Mouse (Mus musculus): ENCODE results near the gene Pip5k1a. TPM values are rescaled to one million over a fixed set of nuclear protein-coding genes. Genes with fewer than 3 reads are reported as not detected.
"Not testable (repeated sequence)": the region's sequence is repeated elsewhere in the genome, so short reads cannot be mapped to it uniquely, and the experiment has no call there.

The Pip5k1a gene
- polyA plus RNA-seq, 1 experiment from 2014 or later: 12.2 TPM

DNA sequence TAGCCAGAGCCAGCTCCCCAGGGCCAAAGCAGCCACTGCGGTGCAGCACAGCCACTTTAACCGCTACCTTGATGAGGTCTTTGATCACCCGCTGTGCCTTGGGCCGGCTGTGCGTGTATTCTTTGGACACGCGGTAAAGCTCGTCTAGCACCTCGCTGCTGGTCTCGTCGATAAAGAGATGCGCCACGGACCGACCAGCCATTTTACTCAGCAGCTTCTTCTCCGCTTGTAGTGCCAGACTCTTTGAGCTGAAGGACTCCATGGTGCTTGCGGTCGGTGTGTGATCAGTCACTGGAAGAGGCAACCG, 33.5 kb upstream of the Pip5k1a start:
- no peak for ATAC-seq (ENCODE audit: insufficient read depth)
- no peaks in the 10 kb centered on the region for H3K9me3 ChIP-seq (ENCODE audit: low read depth, low read length)
- no peaks in the 10 kb centered on the region for H3K4me1 ChIP-seq (ENCODE audit: insufficient read depth)
- 51% methylated on average over 18 of the region's 18 CpGs for WGBS
- H3K36me3 ChIP-seq (ENCODE audit: insufficient read depth): peaks cover 10% of the 10 kb centered on the region; the same call in 1 of the 2 replicates
- no peaks in the 10 kb centered on the region for H3K27me3 ChIP-seq (ENCODE audit: insufficient read depth, low read length)
- H3K4me3 ChIP-seq (ENCODE audit: low read depth, low read length): no peak overlapping the region
- DNase-seq: no peak
- TF ChIP-seq CTCF (IDR thresholded peaks at IDR 0.05; ENCODE audit: low read depth): no peak
- no peak overlapping the region for H3K9ac ChIP-seq
- H3K4me2 ChIP-seq: no peak overlapping the region
- no peak overlapping the region for H3K27ac ChIP-seq (ENCODE audit: low read depth)

DNA sequence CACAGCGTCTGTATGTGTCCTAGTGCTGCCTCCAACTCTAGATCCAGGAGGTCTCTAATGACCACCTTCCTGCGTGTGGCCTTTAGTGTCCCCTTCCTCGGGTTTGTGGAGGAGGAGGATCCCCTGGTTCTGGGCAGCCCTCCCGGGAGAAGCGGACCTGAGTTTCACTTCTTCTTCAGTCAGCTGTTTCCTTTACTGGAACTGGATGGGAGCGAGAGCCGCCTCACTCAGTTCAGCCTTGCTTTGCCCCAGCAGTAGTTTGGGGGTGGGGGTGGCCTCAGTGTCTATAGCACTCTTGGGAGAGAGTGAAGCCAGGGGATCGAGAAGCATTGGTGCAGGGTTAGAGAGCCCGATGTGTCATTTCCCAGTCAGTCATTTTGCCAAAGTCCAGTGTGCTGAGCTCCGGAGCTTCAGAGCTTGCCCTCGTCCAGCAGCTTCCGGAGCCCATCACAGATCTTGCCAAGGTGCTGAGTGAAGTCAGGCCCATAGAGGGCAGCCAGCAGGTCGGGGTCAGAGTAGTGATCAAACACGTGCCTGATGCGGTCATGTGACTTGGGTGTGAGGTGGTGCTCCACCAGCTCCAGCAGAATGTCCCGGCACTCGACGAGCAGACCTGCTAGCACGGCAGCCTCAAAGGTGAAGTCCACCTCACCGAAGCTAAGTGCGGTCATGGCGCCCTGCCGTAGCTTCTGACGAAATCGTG, 33.0 kb upstream of the Pip5k1a start:
- H3K4me2 ChIP-seq: no peak overlapping the region
- DNase-seq: no peak
- H3K27ac ChIP-seq (ENCODE audit: low read depth): no peak overlapping the region

DNA sequence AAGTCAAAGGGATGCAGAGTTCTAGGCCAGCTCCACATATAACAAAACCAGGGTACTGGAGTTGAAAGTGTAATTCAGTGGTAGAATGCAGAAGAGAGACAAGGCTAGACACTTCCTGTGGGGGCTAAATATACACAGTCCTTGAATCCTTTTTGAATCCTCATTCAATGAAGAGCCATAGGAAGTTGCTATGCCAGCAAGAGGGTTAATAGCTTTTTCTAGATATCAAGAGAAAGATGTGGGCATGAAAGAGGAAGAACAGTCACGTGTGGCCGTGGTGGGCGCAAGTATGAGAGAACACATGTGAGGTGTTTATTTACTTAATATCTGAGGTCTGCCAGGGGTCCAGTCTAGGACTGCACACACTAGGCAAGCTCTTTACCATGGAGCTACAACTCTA, 29.6 kb upstream of the Pip5k1a start:
- H3K4me3 ChIP-seq (ENCODE audit: low read depth, low read length): no peak overlapping the region
- no peak overlapping the region for H3K4me2 ChIP-seq
- no peak for TF ChIP-seq CTCF (IDR thresholded peaks at IDR 0.05; ENCODE audit: low read depth)
- H3K27ac ChIP-seq (ENCODE audit: low read depth): no peak overlapping the region
- peaks cover 10% of the 10 kb centered on the region; the same call in 1 of the 2 replicates for H3K36me3 ChIP-seq (ENCODE audit: insufficient read depth)
- no peaks in the 10 kb centered on the region for H3K9me3 ChIP-seq (ENCODE audit: low read depth, low read length)
- no peaks in the 10 kb centered on the region for H3K4me1 ChIP-seq (ENCODE audit: insufficient read depth)
- no peak for DNase-seq
- no peak overlapping the region for H3K9ac ChIP-seq
- no peak for ATAC-seq (ENCODE audit: insufficient read depth)
- WGBS: 77% methylated on average over 3 of the region's 3 CpGs
- no peaks in the 10 kb centered on the region for H3K27me3 ChIP-seq (ENCODE audit: insufficient read depth, low read length)

More for the DNA sequence above, 33.0 kb upstream of the Pip5k1a start:
- Histone ChIP-seq H3K9me3 (ENCODE audit: low read depth, low read length) (no peaks in the 10 kb centered on the region), H3K4me3 (ENCODE audit: low read depth, low read length) (no peak overlapping the region), H3K36me3 (ENCODE audit: insufficient read depth) (peaks cover 10% of the 10 kb centered on the region; the same call in 1 of the 2 replicates), H3K27me3 (ENCODE audit: insufficient read depth, low read length) (no peaks in the 10 kb centered on the region), H3K9ac (no peak overlapping the region), H3K4me1 (ENCODE audit: insufficient read depth) (no peaks in the 10 kb centered on the region)
- 65% methylated on average over 25 of the region's 25 CpGs for WGBS
- ATAC-seq (ENCODE audit: insufficient read depth): no peak
- TF ChIP-seq CTCF (IDR thresholded peaks at IDR 0.05; ENCODE audit: low read depth): no peak

DNA sequence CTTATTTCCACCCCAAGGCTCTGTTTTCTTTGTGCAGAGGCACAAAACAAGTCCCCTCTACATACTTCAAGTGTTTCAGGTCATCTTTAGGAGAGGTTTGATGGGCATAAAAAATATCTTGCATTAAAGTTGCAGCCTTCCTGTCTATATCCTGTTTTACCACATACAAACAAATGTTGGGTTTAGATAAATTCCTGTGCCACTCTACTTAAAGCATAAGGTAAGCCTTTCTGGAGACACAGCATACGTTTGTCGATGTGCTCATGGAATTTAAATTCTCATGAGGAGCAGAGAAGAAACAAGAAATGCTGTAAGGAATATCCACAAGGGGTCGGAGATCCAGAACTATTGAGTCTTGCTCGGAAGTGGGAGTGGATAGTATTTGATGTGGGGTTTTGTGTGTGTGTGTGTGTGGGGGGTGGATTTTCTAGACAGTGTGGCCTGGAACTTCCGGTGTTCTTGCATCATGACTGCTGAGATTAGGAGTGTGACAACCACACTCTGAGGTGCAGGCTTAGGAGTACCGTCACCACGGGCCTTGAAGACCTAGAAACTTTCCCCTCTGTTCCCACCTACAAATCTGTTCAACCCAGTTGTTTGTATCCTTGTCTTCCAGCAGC, 28.8 kb upstream of the Pip5k1a start:
- 74% methylated on average over 7 of the region's 7 CpGs for WGBS
- H3K4me1 ChIP-seq (ENCODE audit: insufficient read depth): no peaks in the 10 kb centered on the region
- peak overlapping the region; percentile 34 for H3K4me3 ChIP-seq (ENCODE audit: low read depth, low read length)
- ATAC-seq (ENCODE audit: insufficient read depth) (no peak), DNase-seq (no peak)
- no peaks in the 10 kb centered on the region for H3K27me3 ChIP-seq (ENCODE audit: insufficient read depth, low read length)
- H3K27ac ChIP-seq (ENCODE audit: low read depth): no peak overlapping the region
- peak overlapping the region; percentile 70 for H3K4me2 ChIP-seq
- no peak for TF ChIP-seq CTCF (IDR thresholded peaks at IDR 0.05; ENCODE audit: low read depth)
- H3K9ac ChIP-seq: 0 out of 2 replicates have a peak overlapping the region, but pooled peaks have one; percentile 7
- H3K9me3 ChIP-seq (ENCODE audit: low read depth, low read length): no peaks in the 10 kb centered on the region
- H3K36me3 ChIP-seq (ENCODE audit: insufficient read depth): peaks cover 14% of the 10 kb centered on the region; the same call in 1 of the 2 replicates

DNA sequence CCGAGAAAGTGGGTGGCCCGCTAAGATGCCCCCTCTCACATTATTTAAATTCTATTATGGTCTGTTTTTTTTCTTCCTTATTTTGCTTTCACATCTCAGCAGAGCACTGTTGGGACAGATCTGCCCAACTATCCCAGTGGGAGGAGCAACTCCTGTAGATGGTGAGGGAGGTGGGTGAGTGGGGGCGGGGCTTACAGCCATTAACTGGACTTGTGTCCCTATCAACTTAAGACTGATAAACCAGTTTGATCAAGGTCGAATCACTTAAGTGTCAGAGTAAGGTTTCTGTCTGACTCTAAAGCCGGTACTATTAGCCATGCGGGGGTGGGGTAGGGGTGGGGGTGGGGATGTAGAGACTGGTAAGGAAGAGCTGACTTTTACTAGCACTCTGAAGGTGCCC, 28.3 kb upstream of the Pip5k1a start:
- no peaks in the 10 kb centered on the region for H3K9me3 ChIP-seq (ENCODE audit: low read depth, low read length)
- 8% methylated on average over 6 of the region's 6 CpGs for WGBS
- DNase-seq: peak; percentile 67
- H3K4me2 ChIP-seq: peak overlapping the region; percentile 70
- H3K27ac ChIP-seq (ENCODE audit: low read depth): no peak overlapping the region
- no peak for TF ChIP-seq CTCF (IDR thresholded peaks at IDR 0.05; ENCODE audit: low read depth)
- H3K27me3 ChIP-seq (ENCODE audit: insufficient read depth, low read length): no peaks in the 10 kb centered on the region
- H3K9ac ChIP-seq: peak overlapping the region; percentile 44
- H3K4me1 ChIP-seq (ENCODE audit: insufficient read depth): no peaks in the 10 kb centered on the region
- H3K36me3 ChIP-seq (ENCODE audit: insufficient read depth): peaks cover 12% of the 10 kb centered on the region; the same call in 1 of the 2 replicates
- ATAC-seq (ENCODE audit: insufficient read depth): peak; percentile 25; the same call in 1 of the 2 replicates
- H3K4me3 ChIP-seq (ENCODE audit: low read depth, low read length): peak overlapping the region; percentile 34

DNA sequence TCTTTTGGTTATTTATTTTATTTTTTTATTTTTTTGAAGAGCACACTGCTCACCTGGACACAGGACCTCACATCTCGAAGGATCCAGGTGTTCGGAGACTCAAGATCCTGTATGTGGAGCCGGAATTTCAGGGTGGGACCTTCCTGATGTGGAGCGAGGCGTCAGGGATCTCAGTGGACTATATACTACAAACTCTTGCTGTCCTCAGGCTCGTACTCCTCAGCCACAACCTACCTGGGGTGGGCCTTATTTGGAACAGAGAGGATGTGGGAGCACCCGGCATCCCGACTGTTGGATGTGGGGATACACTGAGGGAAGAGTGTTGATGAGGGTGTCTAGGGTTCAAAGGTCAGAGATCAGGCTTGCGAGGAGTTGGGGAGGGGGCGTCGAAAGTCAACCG, 27.4 kb upstream of the Pip5k1a start:
- H3K9ac ChIP-seq; H3K4me2 ChIP-seq; H3K9me3 ChIP-seq (ENCODE audit: low read depth, low read length); DNase-seq; H3K27ac ChIP-seq (ENCODE audit: low read depth); H3K27me3 ChIP-seq (ENCODE audit: insufficient read depth, low read length); H3K4me1 ChIP-seq (ENCODE audit: insufficient read depth): not testable (repeated sequence)
- H3K36me3 ChIP-seq (ENCODE audit: insufficient read depth): peaks cover 16% of the 10 kb centered on the region; the same call in 1 of the 2 replicates
- H3K4me3 ChIP-seq (ENCODE audit: low read depth, low read length): peak overlapping the region; percentile 61
- WGBS: no CpG with 5 or more reads among the region's 12 CpGs
- peak; percentile 60 for ATAC-seq (ENCODE audit: insufficient read depth)

DNA sequence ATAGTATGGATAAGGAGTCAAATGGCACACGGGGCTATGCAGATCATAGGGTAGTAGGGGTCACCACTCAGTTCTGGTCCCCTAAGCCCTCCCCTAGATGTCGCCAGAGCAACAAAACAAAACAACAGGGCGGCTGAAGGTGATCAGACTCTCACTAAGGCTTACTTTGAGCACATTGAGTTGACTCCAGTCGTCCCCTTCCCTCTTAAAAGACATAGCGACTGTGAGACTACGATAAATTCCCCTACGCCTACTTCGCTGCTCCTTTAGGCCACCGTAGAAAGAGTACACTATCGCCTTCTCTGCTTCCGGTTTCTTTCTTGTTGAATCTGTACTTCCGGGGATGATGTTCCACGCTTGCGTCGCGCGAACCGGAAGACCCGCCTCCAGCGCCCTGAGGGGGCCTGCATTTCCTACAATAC, 27.0 kb upstream of the Pip5k1a start, which contains the start of the genes Scnm1 and Lysmd1:
Gene Scnm1 (minus strand): TSS at position 332 of the 422 bp plus-strand sequence.
Gene Lysmd1 (plus strand): TSS at position 409 of the 422 bp plus-strand sequence.
- Histone ChIP-seq H3K9ac (peak within 1 kb of the TSS; percentile 74), H3K4me1 (ENCODE audit: insufficient read depth) (no peaks in the 10 kb centered on the region), H3K9me3 (ENCODE audit: low read depth, low read length) (no peaks in the 10 kb centered on the region), H3K27ac (ENCODE audit: low read depth) (peak within 1 kb of the TSS; percentile 75; the same call in 1 of the 2 replicates), H3K36me3 (ENCODE audit: insufficient read depth) (peaks cover 21% of the 10 kb centered on the region), H3K4me2 (peak within 1 kb of the TSS; percentile 71), H3K27me3 (ENCODE audit: insufficient read depth, low read length) (no peaks in the 10 kb centered on the region), H3K4me3 (ENCODE audit: low read depth, low read length) (peak within 1 kb of the TSS; percentile 61)
- peak; percentile 18; the same call in 1 of the 2 replicates for TF ChIP-seq CTCF (IDR thresholded peaks at IDR 0.05; ENCODE audit: low read depth)
- 0% methylated on average over 20 of the region's 20 CpGs for WGBS
- peak; percentile 91 for ATAC-seq (ENCODE audit: insufficient read depth)
- peak; percentile 97 for DNase-seq
